Mouse (Mus musculus) kidney, adult 2 months (tissue): ENCODE results near the gene Rita1.

Experiments used
- CTCF ChIP-seq: fragments of 200-500 bp; conservative IDR thresholded peaks from 2 replicates; pipeline ENCODE4 v1.5.1; 2011; ENCODE audit warnings: low read depth, mild to moderate bottlenecking, control low read depth, low read length, moderate library complexity, mixed read lengths; ENCODE audit not compliant: insufficient read depth, insufficient read length
- POLR2A ChIP-seq: fragments of 200-500 bp; IDR thresholded peaks from one replicate; pipeline ENCODE4 v1.6.1; 2011; ENCODE audit warnings: low read depth, low read length, control low read depth

DNA sequence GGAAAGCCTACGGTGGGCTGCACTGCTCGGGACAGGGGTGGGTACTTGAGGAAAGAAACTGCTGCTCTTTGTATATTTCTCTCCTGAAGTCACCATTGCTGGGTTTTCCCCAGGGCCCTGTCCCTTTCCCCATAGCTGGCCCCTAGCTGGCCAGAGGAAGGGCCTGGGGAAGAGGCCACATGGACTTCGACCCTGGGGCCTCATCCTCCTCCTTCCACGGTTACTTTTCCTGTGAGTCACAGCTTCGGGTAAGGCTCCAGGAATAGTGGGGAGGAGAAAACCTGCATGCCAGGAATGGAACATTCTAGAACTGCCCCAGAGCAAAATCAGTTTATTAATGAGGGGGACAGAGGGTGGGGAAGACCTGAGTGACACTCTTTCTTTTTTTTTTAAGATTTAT is 62.3 kb downstream of the Rita1 start:
- no peak for TF ChIP-seq CTCF
- no peak for TF ChIP-seq POLR2A
